Mouse (Mus musculus): ENCODE data around the gene Srf. TPM values are rescaled to one million over a fixed set of nuclear protein-coding genes. Genes with fewer than 3 reads are reported as not detected.
A peak's percentile ranks its signal among the peaks of the same experiment; 100 is the strongest.

Srf gene
- polyA plus RNA-seq, 1 experiment from 2014 or later = 11.0 TPM

GRCm38 (mm10) chr17:46546995-46547394, 9.0 kb downstream of the Srf start:
- Histone ChIP-seq H3K27me3 (ENCODE audit: control insufficient read depth, insufficient read depth, low read length) (no peaks in the 10 kb centered on the region), H3K9ac (ENCODE audit: low read length) (no peak overlapping the region), H3K9me3 (replicated peaks; ENCODE audit: control insufficient read depth, low read length) (no peaks in the 10 kb centered on the region), H3K27ac (ENCODE audit: low read length) (no peak overlapping the region; the same call in 1 of the 2 replicates), H3K36me3 (ENCODE audit: control insufficient read depth, insufficient read depth) (peaks cover 36% of the 10 kb centered on the region), H3K4me1 (ENCODE audit: control insufficient read depth, insufficient read depth, low read length) (peaks cover 24% of the 10 kb centered on the region), H3K4me3 (ENCODE audit: low read length) (no peak overlapping the region), H3K4me2 (ENCODE audit: low read depth, low read length) (peak overlapping the region; percentile 91)
- 22% methylated on average over 8 of the region's 8 CpGs for WGBS
- no peak for ATAC-seq (replicated peaks; ENCODE audit: extremely low read depth, insufficient read depth, low FRiP score)

GRCm38 (mm10) chr17:46546591-46546990, 9.4 kb downstream of the Srf start:
- Histone ChIP-seq H3K27me3 (ENCODE audit: control insufficient read depth, insufficient read depth, low read length) (no peaks in the 10 kb centered on the region), H3K9ac (ENCODE audit: low read length) (peak overlapping the region; percentile 89), H3K36me3 (ENCODE audit: control insufficient read depth, insufficient read depth) (peaks cover 33% of the 10 kb centered on the region), H3K4me1 (ENCODE audit: control insufficient read depth, insufficient read depth, low read length) (peaks cover 20% of the 10 kb centered on the region), H3K4me3 (ENCODE audit: low read length) (peak overlapping the region; percentile 78), H3K9me3 (replicated peaks; ENCODE audit: control insufficient read depth, low read length) (no peaks in the 10 kb centered on the region), H3K27ac (ENCODE audit: low read length) (peak overlapping the region; percentile 70), H3K4me2 (ENCODE audit: low read depth, low read length) (peak overlapping the region; percentile 91)
- no peak for ATAC-seq (replicated peaks; ENCODE audit: extremely low read depth, insufficient read depth, low FRiP score)
- 24% methylated on average over 7 of the region's 7 CpGs for WGBS

GRCm38 (mm10) chr17:46545813-46546564, 10.0 kb downstream of the Srf start, which contains the start of gene Cul9:
Cul9 (minus strand) TSS chr17:46546388.
- ATAC-seq (replicated peaks; ENCODE audit: extremely low read depth, insufficient read depth, low FRiP score) = peak; percentile 75
- peaks cover 28% of the 10 kb centered on the region for H3K36me3 ChIP-seq (ENCODE audit: control insufficient read depth, insufficient read depth)
- H3K9me3 ChIP-seq (replicated peaks; ENCODE audit: control insufficient read depth, low read length) = no peaks in the 10 kb centered on the region
- H3K9ac ChIP-seq (ENCODE audit: low read length) = peak within 1 kb of the TSS; percentile 89
- H3K27ac ChIP-seq (ENCODE audit: low read length) = peak within 1 kb of the TSS; percentile 70
- H3K4me2 ChIP-seq (ENCODE audit: low read depth, low read length) = peak within 1 kb of the TSS; percentile 91
- H3K4me3 ChIP-seq (ENCODE audit: low read length) = peak within 1 kb of the TSS; percentile 78
- WGBS = 3% methylated on average over 49 of the region's 49 CpGs
- H3K4me1 ChIP-seq (ENCODE audit: control insufficient read depth, insufficient read depth, low read length) = peaks cover 17% of the 10 kb centered on the region
- H3K27me3 ChIP-seq (ENCODE audit: control insufficient read depth, insufficient read depth, low read length) = no peaks in the 10 kb centered on the region

- ATAC-seq (replicated peaks; ENCODE audit: extremely low read depth, insufficient read depth, low FRiP score) = no peak
- H3K4me1 ChIP-seq (ENCODE audit: control insufficient read depth, insufficient read depth, low read length) = peaks cover 17% of the 10 kb centered on the region
- WGBS = 85% methylated on average over 12 of the region's 12 CpGs
- no peak overlapping the region for H3K9ac ChIP-seq (ENCODE audit: low read length)
- H3K27me3 ChIP-seq (ENCODE audit: control insufficient read depth, insufficient read depth, low read length) = no peaks in the 10 kb centered on the region
- H3K4me3 ChIP-seq (ENCODE audit: low read length) = no peak overlapping the region
- no peaks in the 10 kb centered on the region for H3K9me3 ChIP-seq (replicated peaks; ENCODE audit: control insufficient read depth, low read length)
- no peak overlapping the region for H3K27ac ChIP-seq (ENCODE audit: low read length)
- no peak overlapping the region for H3K4me2 ChIP-seq (ENCODE audit: low read depth, low read length)
- H3K36me3 ChIP-seq (ENCODE audit: control insufficient read depth, insufficient read depth) = peaks cover 8% of the 10 kb centered on the region
Observed at GRCm38 (mm10) chr17:46543661-46544060, 12.3 kb downstream of the Srf start.

- WGBS = 37% methylated on average over 12 of the region's 12 CpGs
- peak; percentile 52 for ATAC-seq (replicated peaks; ENCODE audit: extremely low read depth, insufficient read depth, low FRiP score)
- H3K4me1 ChIP-seq (ENCODE audit: control insufficient read depth, insufficient read depth, low read length) = peaks cover 5% of the 10 kb centered on the region
- H3K27me3 ChIP-seq (ENCODE audit: control insufficient read depth, insufficient read depth, low read length) = no peaks in the 10 kb centered on the region
- no peaks in the 10 kb centered on the region for H3K36me3 ChIP-seq (ENCODE audit: control insufficient read depth, insufficient read depth)
- H3K27ac ChIP-seq (ENCODE audit: low read length) = no peak overlapping the region
- H3K4me3 ChIP-seq (ENCODE audit: low read length) = no peak overlapping the region
- no peak overlapping the region for H3K4me2 ChIP-seq (ENCODE audit: low read depth, low read length)
- H3K9ac ChIP-seq (ENCODE audit: low read length) = no peak overlapping the region
- H3K9me3 ChIP-seq (replicated peaks; ENCODE audit: control insufficient read depth, low read length) = no peaks in the 10 kb centered on the region
Observed at GRCm38 (mm10) chr17:46525579-46526307, 30.2 kb downstream of the Srf start.

GRCm38 (mm10) chr17:46525065-46525464, 30.9 kb downstream of the Srf start:
- H3K4me3 ChIP-seq (ENCODE audit: low read length) = no peak overlapping the region
- WGBS = 68% methylated on average over 10 of the region's 10 CpGs
- no peak overlapping the region for H3K27ac ChIP-seq (ENCODE audit: low read length)
- H3K9ac ChIP-seq (ENCODE audit: low read length) = no peak overlapping the region
- ATAC-seq (replicated peaks; ENCODE audit: extremely low read depth, insufficient read depth, low FRiP score) = no peak
- H3K4me1 ChIP-seq (ENCODE audit: control insufficient read depth, insufficient read depth, low read length) = peaks cover 10% of the 10 kb centered on the region
- H3K27me3 ChIP-seq (ENCODE audit: control insufficient read depth, insufficient read depth, low read length) = no peaks in the 10 kb centered on the region
- no peaks in the 10 kb centered on the region for H3K36me3 ChIP-seq (ENCODE audit: control insufficient read depth, insufficient read depth)
- H3K9me3 ChIP-seq (replicated peaks; ENCODE audit: control insufficient read depth, low read length) = no peaks in the 10 kb centered on the region
- no peak overlapping the region for H3K4me2 ChIP-seq (ENCODE audit: low read depth, low read length)

- H3K27ac ChIP-seq (ENCODE audit: low read length) = no peak overlapping the region
- no peaks in the 10 kb centered on the region for H3K36me3 ChIP-seq (ENCODE audit: control insufficient read depth, insufficient read depth)
- no peaks in the 10 kb centered on the region for H3K9me3 ChIP-seq (replicated peaks; ENCODE audit: control insufficient read depth, low read length)
- H3K4me3 ChIP-seq (ENCODE audit: low read length) = no peak overlapping the region
- H3K4me2 ChIP-seq (ENCODE audit: low read depth, low read length) = no peak overlapping the region
- ATAC-seq (replicated peaks; ENCODE audit: extremely low read depth, insufficient read depth, low FRiP score) = no peak
- no peak overlapping the region for H3K9ac ChIP-seq (ENCODE audit: low read length)
- no peaks in the 10 kb centered on the region for H3K27me3 ChIP-seq (ENCODE audit: control insufficient read depth, insufficient read depth, low read length)
- 35% methylated on average over 24 of the region's 24 CpGs for WGBS
- peaks cover 10% of the 10 kb centered on the region for H3K4me1 ChIP-seq (ENCODE audit: control insufficient read depth, insufficient read depth, low read length)
Observed at GRCm38 (mm10) chr17:46521963-46522668, 33.9 kb downstream of the Srf start.

- ATAC-seq (replicated peaks; ENCODE audit: extremely low read depth, insufficient read depth, low FRiP score) = no peak
- Histone ChIP-seq H3K4me2 (ENCODE audit: low read depth, low read length) (peak overlapping the region; percentile 58), H3K4me1 (ENCODE audit: control insufficient read depth, insufficient read depth, low read length) (peaks cover 10% of the 10 kb centered on the region), H3K9ac (ENCODE audit: low read length) (peak overlapping the region; percentile 58), H3K27ac (ENCODE audit: low read length) (no peak overlapping the region), H3K27me3 (ENCODE audit: control insufficient read depth, insufficient read depth, low read length) (no peaks in the 10 kb centered on the region), H3K9me3 (replicated peaks; ENCODE audit: control insufficient read depth, low read length) (no peaks in the 10 kb centered on the region), H3K4me3 (ENCODE audit: low read length) (no peak overlapping the region; the same call in 1 of the 2 replicates), H3K36me3 (ENCODE audit: control insufficient read depth, insufficient read depth) (no peaks in the 10 kb centered on the region)
- 66% methylated on average over 9 of the region's 9 CpGs for WGBS
Observed at GRCm38 (mm10) chr17:46521174-46521573, 34.8 kb downstream of the Srf start.
